Mouse (Mus musculus) NIH3T3 (cell line): ENCODE results near the gene Tepsin.

ENCODE experiments used
- DNase-seq: peaks from one replicate; pipeline ENCODE4 v3.0.0-alpha.2; 2012; ENCODE audit warnings: low read depth

Tepsin gene

GRCm38 (mm10) chr11:120064006-120064667 lies 34.4 kb downstream of the Tepsin start:
- no peak for DNase-seq

- no peak for DNase-seq
Measured at GRCm38 (mm10) chr11:120063326-120063725, 35.2 kb downstream of the Tepsin start.

GRCm38 (mm10) chr11:120060634-120061033 lies 37.9 kb downstream of the Tepsin start:
- no peak for DNase-seq

GRCm38 (mm10) chr11:120055953-120056732 lies 42.4 kb downstream of the Tepsin start:
- DNase-seq = no peak

- no peak for DNase-seq
Measured at GRCm38 (mm10) chr11:120053846-120054245, 44.7 kb downstream of the Tepsin start.

- DNase-seq = no peak
Measured at GRCm38 (mm10) chr11:120052274-120052673, 46.3 kb downstream of the Tepsin start.

GRCm38 (mm10) chr11:120051124-120051811 lies 47.3 kb downstream of the Tepsin start:
- no peak for DNase-seq

- DNase-seq = no peak
Measured at GRCm38 (mm10) chr11:120049067-120049466, 49.5 kb downstream of the Tepsin start.

- DNase-seq = no peak
Measured at GRCm38 (mm10) chr11:120048252-120048556, 50.3 kb downstream of the Tepsin start.

- DNase-seq = no peak
Measured at GRCm38 (mm10) chr11:120047531-120048251, 50.8 kb downstream of the Tepsin start.

- no peak for DNase-seq
Measured at GRCm38 (mm10) chr11:120046553-120047191, 51.9 kb downstream of the Tepsin start, which contains the start of gene Aatk. TSS of gene Aatk (minus strand) at chr11:120047167.

- DNase-seq = peak; percentile 66
Measured at GRCm38 (mm10) chr11:120045839-120046552, 52.5 kb downstream of the Tepsin start.

GRCm38 (mm10) chr11:120045341-120045740 lies 53.2 kb downstream of the Tepsin start:
- no peak for DNase-seq

GRCm38 (mm10) chr11:120042141-120042838 lies 56.2 kb downstream of the Tepsin start:
- no peak for DNase-seq

GRCm38 (mm10) chr11:120041191-120042123 lies 57.1 kb downstream of the Tepsin start:
- no peak for DNase-seq
